Mouse (Mus musculus): ENCODE data around the gene Crybg2.
A peak's percentile ranks its signal among the peaks of the same experiment; 100 is the strongest.

The Crybg2 gene

DNA sequence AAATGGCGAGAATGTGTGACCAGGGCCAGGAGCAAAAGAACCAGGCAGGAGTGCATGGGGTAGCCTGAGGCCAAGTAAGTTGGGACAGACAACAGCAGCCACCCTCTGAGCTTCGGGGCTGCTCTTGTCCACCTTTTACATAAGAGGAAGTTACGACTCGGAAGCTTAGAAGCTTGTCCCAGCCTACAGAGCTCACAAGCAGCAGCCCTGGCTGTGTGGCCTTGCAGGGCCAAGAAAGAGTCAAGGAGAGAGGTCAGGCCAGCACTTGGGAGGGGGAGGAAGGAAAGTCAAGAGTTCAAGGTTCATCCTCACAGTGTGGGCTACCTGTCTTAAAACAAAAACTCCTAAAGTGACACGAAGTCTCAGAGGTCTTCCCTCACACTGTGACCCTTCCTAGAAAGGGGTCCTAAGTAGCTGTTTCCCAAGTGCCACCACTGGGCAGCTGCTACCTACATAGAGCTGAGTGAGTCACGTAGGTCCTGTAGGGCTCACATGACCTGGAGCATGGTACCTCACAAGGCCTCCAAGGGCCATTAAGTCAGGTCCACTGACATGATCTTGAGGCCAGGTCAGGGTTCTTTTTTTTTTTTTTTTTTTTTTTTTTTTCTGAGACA is 59.7 kb downstream of the Crybg2 start:
- DNase-seq (ENCODE audit: low read depth, low spot score), result no peak

DNA sequence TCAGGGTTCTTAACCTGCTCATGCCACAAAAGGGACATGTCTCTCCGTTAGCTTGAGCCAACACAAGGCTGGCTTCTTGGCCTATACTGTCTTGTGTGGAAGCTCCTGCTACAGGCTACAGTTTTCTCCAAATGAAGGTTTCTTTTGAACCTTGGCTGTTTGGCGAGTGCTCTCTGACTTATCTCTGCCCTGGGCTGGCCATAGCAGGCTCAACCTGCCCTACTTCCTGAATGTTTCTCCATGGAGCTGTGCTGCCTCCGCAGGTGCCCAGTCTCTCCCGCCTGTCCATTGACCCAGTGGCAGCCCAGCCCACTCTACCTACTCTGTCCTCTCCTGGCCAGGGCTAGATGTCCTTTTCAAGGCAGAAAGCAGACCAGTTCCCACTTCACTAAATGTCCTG is 60.3 kb downstream of the Crybg2 start:
- DNase-seq (ENCODE audit: low read depth, low spot score), result no peak

DNA sequence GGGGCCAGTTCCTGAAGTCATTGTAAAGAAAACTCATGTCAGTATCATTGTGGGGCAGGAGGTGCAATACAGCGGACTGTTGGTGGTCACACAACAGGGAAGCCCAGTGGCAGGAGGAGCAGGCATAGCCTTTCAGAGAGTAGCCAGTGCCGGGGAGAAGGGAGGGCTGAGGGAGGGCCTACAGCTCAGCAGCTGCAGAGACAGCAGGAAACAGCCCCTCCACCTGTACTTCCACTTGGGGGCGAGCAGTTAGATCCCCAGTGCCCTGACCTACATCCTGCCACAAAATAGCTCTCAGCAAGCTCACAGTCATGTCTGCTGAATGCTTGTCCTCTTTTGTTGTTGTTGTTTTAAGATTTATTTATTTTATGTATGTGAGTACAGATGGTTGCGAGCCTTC is 61.0 kb downstream of the Crybg2 start:
- DNase-seq (ENCODE audit: low read depth, low spot score), result no peak

DNA sequence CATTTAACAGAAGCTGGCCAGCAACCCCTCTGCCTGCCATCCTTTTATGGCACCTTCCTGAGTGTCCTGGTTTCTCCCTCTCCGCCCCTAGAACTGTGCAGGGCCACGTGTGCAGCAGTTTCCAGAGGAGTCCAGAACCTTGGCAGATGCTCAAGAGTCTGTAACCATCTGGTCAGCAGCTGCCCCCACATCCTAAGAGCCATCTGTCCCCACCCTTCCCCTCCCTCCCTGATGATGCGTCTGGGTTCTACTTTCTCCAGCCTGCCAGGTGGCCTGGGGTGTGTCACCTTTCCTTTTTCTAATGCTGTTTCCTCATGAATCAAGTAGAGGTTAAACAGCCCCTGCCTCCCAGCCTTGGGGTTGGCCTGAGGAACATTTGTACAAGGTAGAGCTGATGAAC is 61.7 kb downstream of the Crybg2 start:
- no peak for DNase-seq (ENCODE audit: low read depth, low spot score)

DNA sequence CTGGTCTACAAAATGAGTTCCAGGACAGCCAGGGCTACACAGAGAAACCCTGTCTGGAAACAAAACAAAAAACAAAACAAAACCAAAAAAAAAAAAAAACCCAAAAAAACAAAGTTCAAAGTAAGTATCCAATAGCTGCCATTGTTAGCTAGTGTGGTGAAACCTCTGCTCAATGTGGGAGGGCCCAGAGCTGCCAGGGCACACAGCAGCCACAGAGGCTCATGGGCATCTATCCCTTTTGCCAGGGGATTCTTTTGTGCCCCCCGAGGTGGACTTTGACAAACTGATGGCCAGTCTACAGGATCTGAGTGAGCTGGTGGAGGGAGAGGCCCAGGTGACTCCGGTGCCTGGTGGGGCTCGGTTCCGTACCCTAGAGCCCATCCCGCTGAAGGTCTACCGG is 62.5 kb downstream of the Crybg2 start:
- DNase-seq (ENCODE audit: low read depth, low spot score), result no peak

DNA sequence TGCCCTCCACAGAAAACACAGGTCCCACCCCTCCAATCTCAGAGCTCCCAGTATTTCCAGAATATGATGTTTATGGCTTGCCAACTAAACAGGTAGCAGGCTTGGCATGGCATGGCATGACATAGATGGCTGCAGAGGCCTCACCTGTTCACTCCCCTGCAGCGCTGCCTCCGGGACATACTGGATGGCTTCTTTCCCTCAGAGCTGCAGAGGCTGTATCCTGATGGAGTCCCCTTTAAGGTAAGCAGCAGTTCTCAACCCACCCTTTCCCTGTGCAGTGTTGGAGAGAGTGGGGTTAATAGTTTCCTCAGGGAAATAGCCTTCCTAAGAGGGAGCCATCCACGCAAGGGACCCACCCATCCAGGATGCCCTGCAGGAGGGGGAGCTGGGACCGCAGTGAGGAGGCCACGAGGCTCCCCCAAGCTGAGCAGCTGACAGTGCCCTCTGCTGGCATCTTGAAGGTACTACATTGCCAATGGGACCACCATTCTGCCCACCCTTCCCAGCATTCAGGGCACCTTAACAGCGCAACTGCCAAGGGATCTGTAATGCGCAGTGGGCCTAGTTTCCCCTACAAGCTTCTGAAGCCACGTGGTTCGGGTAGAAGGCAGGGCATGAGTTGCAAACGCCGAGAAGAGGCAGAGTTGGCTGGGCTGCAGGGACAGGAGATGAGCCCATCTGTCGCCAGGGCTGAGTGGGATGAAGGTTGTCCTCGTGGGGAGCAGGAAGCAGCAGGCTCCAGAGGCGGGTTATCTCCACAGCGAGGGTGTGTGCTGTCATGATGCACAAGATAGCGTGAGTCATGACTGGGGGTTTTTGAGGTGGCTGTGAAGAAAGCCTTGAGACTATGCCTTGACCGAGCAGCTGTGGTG is 63.3 kb downstream of the Crybg2 start:
- peak; percentile 67 for DNase-seq (ENCODE audit: low read depth, low spot score)

DNA sequence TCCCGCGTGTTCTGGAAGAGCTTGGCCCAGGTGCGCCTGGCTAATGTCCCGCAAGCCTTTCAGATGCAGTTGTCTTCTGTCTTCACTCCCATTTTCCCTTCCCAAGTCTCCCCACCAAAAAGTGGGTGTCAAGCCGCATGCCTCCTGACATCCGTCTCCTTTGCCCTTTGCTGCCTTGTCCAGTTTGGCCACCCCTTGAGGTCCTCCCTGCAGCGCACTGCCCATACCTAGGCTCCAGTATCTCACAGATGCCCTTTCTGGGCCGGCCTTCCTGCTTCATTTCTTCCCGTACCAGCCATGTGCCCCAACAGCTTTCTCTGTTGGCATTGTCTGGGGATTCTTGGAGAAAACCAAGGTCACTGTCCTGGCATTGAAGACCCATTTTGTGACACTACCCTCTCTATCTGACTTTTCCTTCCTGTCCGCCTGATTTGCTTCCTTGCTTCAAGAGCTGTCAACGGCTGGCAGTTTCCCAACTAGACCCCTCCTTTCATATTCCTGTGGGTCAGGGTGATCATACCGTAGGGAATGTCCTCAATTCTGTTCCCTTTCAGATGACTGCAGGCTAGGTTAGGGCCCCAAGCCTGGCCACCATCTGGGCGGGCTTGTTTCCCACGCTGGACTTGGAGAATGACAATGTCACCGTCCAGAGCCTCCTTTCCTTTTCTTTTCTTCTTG is 64.9 kb downstream of the Crybg2 start:
- no peak for DNase-seq (ENCODE audit: low read depth, low spot score)

DNA sequence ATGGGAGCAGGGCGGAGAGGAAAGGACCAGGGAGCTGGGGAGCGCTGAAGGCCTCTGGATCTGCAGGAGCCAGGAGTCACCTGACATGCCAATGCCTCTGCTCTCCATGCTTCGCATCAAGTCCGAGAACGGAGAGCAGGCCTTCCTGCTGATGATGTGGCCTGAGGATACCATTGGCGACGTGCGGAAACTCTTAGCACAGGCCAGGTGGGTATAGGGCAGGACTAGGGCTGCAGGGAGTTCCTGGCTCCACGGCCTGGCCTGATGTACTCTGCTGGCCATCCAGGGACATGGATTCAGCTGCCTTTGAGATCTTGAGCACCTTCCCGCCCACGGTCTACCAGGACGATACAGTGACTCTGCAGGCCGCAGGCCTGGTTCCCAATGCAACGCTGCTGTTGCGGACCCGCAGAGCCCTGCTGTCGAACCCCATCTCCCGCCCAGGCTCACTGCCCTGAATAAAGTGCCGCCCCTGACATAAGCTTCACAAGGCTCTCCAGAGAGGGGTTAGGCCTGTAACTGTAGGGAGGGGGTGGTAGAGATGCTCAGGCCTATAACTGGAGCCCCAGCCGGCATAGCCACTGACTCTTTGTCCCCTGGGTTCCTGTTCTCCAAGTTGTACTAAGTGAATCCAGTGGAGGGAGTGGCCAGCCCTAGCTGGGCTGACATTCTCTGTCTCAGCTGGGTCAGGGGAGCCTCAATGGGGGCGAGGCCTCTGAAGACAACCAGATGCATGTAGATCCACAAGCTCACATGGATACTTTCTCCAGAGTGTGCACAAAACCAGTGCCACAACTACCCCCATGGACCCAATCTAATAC is 65.9 kb downstream of the Crybg2 start:
- DNase-seq (ENCODE audit: low read depth, low spot score), result no peak

DNA sequence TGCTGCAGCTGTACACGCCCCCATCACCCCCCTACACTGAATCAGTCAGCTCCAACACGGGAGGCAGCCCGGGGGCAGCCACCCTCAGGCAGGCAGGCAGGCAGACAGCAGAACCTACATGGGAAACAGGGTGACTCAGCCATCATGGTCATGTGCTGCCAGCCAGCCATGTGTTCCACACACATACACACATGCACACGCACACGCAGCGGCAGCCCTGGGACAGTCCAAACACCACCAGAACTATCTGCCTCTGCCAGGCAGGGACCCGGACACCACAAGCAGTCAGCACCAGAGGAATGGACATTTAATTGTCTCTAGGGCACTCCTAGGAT is 66.5 kb downstream of the Crybg2 start:
- no peak for DNase-seq (ENCODE audit: low read depth, low spot score)

DNA sequence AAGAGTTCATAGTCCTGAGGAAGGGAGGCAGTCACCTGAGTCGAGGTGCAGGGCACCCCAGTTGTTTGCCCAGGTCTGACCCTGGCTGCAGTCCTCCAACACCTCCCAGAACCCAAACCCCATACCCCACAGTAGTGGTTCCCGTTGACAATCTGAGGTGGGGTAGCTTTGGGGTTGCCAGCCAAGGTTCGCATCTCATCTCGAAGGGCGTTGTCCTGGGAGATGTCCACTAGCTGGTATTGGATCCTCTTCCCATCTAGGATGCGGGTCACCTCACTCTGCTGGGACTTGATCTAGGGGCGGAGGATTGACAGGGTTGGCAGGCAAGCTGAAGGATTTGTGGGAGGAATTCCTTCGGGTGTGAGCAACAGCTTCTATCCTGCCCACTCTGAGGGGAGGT is 67.2 kb downstream of the Crybg2 start:
- no peak for DNase-seq (ENCODE audit: low read depth, low spot score)

DNA sequence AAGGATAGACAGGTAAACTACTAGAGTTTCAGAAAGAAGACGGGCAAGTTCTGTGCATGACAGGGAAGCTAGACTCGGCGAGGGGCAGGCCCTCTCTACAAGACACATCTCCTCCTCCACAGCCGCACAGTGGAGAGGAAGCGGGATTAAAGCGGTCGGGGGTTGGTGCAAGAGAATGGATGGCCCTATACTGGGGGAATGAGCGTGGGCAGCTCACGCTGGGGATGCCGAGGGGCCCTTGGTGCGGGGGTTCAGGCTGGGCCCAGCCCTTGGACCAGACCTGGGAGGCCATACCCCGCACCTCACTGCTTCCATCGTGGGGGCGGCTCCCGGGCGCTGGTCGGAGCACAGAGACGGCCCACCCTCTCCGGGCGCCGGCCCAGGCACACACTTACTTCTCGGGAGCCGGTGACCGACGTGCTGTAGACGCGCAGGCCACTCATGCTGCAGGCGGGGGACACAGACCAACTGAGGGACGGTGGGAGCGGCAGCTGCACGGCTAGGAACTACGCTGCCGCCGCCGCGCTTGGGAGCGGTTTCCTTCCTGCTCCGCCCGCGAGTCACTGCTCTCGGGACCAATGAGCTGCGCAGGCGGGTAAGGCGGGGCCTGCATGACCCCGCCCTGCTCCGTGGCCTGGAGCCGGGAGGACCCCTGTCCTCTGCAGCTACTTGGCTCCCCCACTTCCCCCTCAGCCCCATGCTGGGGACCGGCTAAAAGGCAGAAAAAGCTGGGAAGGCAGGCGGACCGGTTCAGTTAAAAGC is 67.8 kb downstream of the Crybg2 start, which contains the start of gene Sh3bgrl3:
TSS of gene Sh3bgrl3 (minus strand) at position 569 of the 762 bp plus-strand sequence.
- peak; percentile 58 for DNase-seq (ENCODE audit: low read depth, low spot score)

DNA sequence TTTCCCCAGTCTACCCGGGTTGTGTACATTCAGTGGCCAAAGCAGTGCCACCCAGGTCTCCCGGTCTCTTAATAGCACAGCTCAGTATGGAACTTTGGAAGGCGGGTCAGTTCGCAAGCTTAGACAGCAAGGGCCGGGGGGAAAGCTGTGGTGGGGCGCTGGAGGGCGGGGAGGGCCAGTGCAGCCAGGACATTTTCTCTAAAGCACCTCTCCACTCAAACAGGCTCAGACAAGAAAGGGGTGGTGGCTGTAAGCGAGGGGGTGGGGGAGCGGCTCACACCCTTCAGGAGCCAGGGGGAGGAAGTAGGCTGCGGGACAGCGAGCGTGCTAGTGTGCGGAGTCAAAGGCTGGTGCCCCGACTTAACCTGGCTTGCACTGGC is 68.4 kb downstream of the Crybg2 start:
- DNase-seq (ENCODE audit: low read depth, low spot score), result no peak

DNA sequence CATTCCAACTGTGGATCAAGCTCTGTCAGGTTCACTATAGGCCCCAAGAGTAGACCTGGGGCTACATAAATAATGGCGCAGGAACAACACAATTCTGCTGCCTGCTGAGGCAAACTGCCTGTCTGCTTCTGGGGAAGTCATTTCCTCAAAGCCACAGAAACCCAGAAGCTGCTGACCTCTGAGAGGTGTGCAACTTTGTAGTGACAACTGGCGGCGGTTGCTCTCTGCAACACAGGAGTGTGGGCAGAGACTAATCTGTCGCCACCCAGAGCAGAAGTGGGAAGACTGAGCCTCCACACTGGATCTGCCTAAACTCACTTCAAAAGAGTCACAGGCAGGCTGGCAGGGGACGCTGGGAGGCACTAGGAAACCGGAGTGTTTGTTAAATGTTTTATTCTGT is 68.9 kb downstream of the Crybg2 start:
- DNase-seq (ENCODE audit: low read depth, low spot score), result no peak

DNA sequence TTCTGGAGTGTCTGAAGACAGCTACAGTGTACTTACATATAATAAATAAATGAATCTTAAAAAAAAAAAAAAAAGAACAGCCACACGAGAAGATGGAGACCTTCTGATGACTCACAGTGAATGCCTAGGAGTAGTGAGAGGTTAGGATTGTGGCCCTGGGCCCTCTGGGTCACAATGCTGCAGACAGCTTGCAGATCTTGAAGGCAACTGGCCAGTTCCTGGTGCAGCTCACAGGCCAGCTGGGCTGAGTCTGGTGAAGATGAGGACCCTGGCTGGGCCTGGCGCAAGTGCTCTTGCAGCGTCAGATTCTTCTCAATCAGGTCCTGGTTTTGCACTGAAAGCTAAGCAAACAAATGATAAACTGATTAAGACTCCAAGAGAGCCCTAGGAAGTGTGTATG is 71.5 kb downstream of the Crybg2 start:
- DNase-seq (ENCODE audit: low read depth, low spot score), result no peak

DNA sequence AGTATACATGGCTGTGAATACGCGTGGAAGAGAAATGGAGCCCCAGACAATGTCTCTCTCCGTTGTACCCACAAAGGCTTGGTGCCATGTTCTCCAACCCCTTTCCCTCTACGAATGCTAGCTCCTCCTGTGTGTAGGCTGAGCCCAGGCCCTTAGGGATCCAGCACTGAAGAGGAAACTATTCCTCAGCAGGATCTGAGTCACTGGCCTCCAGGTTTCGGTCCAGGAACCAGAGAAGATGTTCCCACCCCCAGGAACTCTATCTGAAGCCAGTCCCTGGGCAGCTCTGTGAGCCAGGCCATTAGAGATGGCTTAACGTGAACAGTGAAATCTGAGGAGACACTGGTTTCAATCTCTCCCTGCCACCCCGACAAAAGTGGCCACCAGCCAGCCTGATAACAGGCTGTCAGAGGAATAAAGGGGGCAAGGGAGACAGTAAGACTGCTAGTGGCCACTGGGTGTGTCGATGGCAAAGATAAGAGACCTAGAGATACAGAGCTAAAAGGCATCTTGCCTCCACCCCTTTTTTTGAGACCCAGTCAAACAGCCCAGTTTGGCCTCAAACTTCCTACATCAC is 72.0 kb downstream of the Crybg2 start:
- DNase-seq (ENCODE audit: low read depth, low spot score), result no peak

DNA sequence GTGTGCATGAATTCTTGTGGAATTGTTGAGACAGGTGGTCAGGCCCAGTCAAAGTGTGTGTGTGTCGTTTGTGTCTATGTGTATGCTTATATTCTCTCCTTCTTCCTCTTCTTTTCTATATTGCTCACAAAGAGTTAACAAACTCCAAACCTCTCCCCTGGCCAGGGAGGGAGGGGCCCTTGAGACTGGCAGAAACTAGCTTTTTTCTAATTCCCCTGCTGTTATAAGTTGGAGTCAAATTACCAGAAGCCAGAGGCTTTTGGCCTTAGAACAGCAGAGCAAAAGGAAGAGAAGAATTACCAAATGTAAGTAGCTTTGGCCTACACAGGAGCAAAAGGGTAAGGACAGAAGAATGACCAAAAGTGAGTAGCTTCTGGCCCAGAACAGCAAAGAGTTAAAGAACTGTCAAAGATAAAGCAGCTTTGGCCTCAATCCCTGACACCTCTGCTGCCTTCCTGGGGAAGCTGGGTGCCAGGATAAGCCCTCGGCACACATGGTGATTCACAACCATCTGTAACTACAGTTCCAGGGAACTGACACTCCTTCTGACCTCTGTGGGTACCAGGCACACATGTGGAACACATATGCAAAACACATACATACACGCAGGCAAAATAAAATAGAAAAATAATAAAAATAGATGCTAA is 75.8 kb downstream of the Crybg2 start:
- peak; percentile 28 for DNase-seq (ENCODE audit: low read depth, low spot score)

DNA sequence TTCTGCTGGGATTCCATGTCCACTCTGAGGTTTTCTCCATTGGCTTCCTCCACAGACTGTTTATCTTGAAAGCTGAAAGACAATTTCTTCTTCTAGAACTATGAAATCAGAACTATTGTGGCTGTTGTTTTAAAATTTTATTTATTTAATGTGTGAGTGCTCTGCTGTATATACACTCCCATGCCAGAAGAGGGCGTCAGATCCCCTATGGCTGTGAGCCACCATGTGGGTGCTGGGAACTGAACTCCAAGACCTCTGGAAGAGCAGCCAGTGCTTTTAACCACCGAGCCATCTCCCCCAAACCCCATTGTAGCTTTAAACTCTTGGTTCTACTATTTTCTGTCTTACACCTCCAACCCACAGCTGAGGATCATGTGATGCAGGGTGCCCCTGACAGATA is 78.2 kb downstream of the Crybg2 start:
- no peak for DNase-seq (ENCODE audit: low read depth, low spot score)

All from retina, postnatal 7 days (tissue).